Mouse (Mus musculus) olfactory bulb, adult 2 months (tissue): Measurements from ENCODE around the gene Tm9sf2. TPM values are rescaled to one million over a fixed set of nuclear protein-coding genes. Genes with fewer than 3 reads are reported as not detected.
A peak's percentile ranks its signal among the peaks of the same experiment; 100 is the strongest.
"Not testable (repeated sequence)": the region's sequence is repeated elsewhere in the genome, so short reads cannot be mapped to it uniquely, and the experiment has no call there.

ENCODE experiments used
- H3K27ac ChIP-seq: fragments of 200-500 bp; 2 replicates; pipeline ENCODE4 v1.5.1; 2012; ENCODE audit warnings: low read depth, low read length; ENCODE audit not compliant: insufficient read depth
- H3K4me1 ChIP-seq: fragments of 200-500 bp; 2 replicates; pipeline ENCODE4 v1.6.1; 2012; ENCODE audit warnings: low read length; ENCODE audit not compliant: control insufficient read depth, insufficient read depth
- H3K4me3 ChIP-seq: fragments of 200-500 bp; 2 replicates; pipeline ENCODE4 v1.5.1; 2012; ENCODE audit warnings: mild to moderate bottlenecking, low read depth, low read length, moderate library complexity; ENCODE audit not compliant: insufficient read depth
- CTCF ChIP-seq: fragments of 200-500 bp; IDR thresholded peaks from 2 replicates; pipeline ENCODE4 v1.5.1; 2012; ENCODE audit warnings: low read depth, mild to moderate bottlenecking, low read length, moderate library complexity; ENCODE audit not compliant: insufficient read depth
- POLR2A ChIP-seq: fragments of 200-500 bp; IDR thresholded peaks from 2 replicates; pipeline ENCODE4 v1.6.1; 2012; ENCODE audit warnings: mild to moderate bottlenecking, low read depth, low read length, moderate library complexity; ENCODE audit not compliant: insufficient read depth
- whole genome bisulfite sequencing: fragments of 180-500 bp; shearing (Covaris S2); methylation state at CpG from one replicate; pipeline ENCODE4 v1.1.7; 2018; 5-methylcytosine and 5-hydroxymethylcytosine counted together
- polyA plus RNA-seq: library from polyadenylated mRNA; stranded (reverse); fragments of >200 nt; gene quantifications from 2 replicates; pipeline ENCODE4 v1.2.4, GENCODE M21; 2012; ENCODE audit warnings: low replicate concordance; ENCODE audit not compliant: missing spikeins, insufficient read depth, insufficient read length

Tm9sf2 gene
- polyA plus RNA-seq: not detected in 2 replicates

GRCm38 (mm10) chr14:122106822-122107468 lies at the start of gene Tm9sf2:
TSS of gene Tm9sf2 (plus strand) at chr14:122107038.
- under 1% methylated on average over 76 of the region's 76 CpGs for WGBS
- TF ChIP-seq POLR2A (peak; percentile 99), CTCF (no peak; the same call in 1 of the 2 replicates)
- Histone ChIP-seq H3K4me1 (peaks cover 9% of the 10 kb centered on the region), H3K27ac (peak within 1 kb of the TSS; percentile 96), H3K4me3 (peak within 1 kb of the TSS; percentile 89)

GRCm38 (mm10) chr14:122057941-122058346 lies 48.9 kb upstream of the Tm9sf2 start:
- Histone ChIP-seq H3K4me3 (no peak overlapping the region), H3K4me1 (no peaks in the 10 kb centered on the region), H3K27ac (no peak overlapping the region)
- TF ChIP-seq CTCF: no peak
- no peak for TF ChIP-seq POLR2A
- WGBS: 43% methylated on average over 2 of the region's 2 CpGs

- whole genome bisulfite sequencing: 7% methylated on average over 3 of the region's 3 CpGs
- Histone ChIP-seq H3K4me1 (no peaks in the 10 kb centered on the region), H3K27ac (no peak overlapping the region), H3K4me3 (no peak overlapping the region)
- TF ChIP-seq CTCF (peak; percentile 20; the same call in 1 of the 2 replicates), POLR2A (no peak)
These were observed 46.2 kb upstream of the Tm9sf2 start for GRCm38 (mm10) chr14:122060642-122061041.

- Histone ChIP-seq H3K27ac (no peak overlapping the region), H3K4me3 (no peak overlapping the region), H3K4me1 (no peaks in the 10 kb centered on the region)
- WGBS: 70% methylated on average over 6 of the region's 6 CpGs
- TF ChIP-seq POLR2A (no peak), CTCF (no peak)
These were observed 45.5 kb upstream of the Tm9sf2 start for GRCm38 (mm10) chr14:122061376-122061775.

- TF ChIP-seq POLR2A (no peak), CTCF (no peak)
- no peak overlapping the region for H3K27ac ChIP-seq
- H3K4me1 ChIP-seq: no peaks in the 10 kb centered on the region
- H3K4me3 ChIP-seq: no peak overlapping the region
- 89% methylated on average over 10 of the region's 10 CpGs for WGBS
These were observed 44.3 kb upstream of the Tm9sf2 start for GRCm38 (mm10) chr14:122062411-122063090.

- Histone ChIP-seq H3K27ac (no peak overlapping the region), H3K4me3 (no peak overlapping the region), H3K4me1 (no peaks in the 10 kb centered on the region)
- TF ChIP-seq POLR2A: no peak
- no peak for TF ChIP-seq CTCF
- WGBS: 86% methylated on average over 5 of the region's 5 CpGs
These were observed 43.2 kb upstream of the Tm9sf2 start for GRCm38 (mm10) chr14:122063599-122063998.

GRCm38 (mm10) chr14:122064519-122064918 lies 42.3 kb upstream of the Tm9sf2 start:
- peak; percentile 56; the same call in 1 of the 2 replicates for TF ChIP-seq CTCF
- no peak for TF ChIP-seq POLR2A
- H3K4me1 ChIP-seq: no peaks in the 10 kb centered on the region
- no peak overlapping the region for H3K4me3 ChIP-seq
- WGBS: 2% methylated on average over 2 of the region's 2 CpGs
- H3K27ac ChIP-seq: no peak overlapping the region

GRCm38 (mm10) chr14:122066243-122066642 lies 40.6 kb upstream of the Tm9sf2 start:
- Histone ChIP-seq H3K27ac (no peak overlapping the region), H3K4me3 (no peak overlapping the region), H3K4me1 (no peaks in the 10 kb centered on the region)
- no peak for TF ChIP-seq POLR2A
- TF ChIP-seq CTCF: no peak
- WGBS: 86% methylated on average over 4 of the region's 4 CpGs

- H3K27ac ChIP-seq, H3K4me1 ChIP-seq, H3K4me3 ChIP-seq: not testable (repeated sequence)
- 48% methylated on average over 3 of the region's 3 CpGs for WGBS
These were observed 38.8 kb upstream of the Tm9sf2 start for GRCm38 (mm10) chr14:122068036-122068435.
